Comparison of ENCODE assay signal across 19 mouse cellular contexts in genomic region chr13:112503846-112504245, GRCm38 (mm10).
"Had no signal": no experiment of that assay in that cellular context is flagged by ENCODE, and none has a peak within 500 bp of the region (broad histone marks: within the 10 kb centered on the region; RNA-seq: fewer than 3 reads in every experiment).

No protein-coding gene starts in this region.

- DNase-seq: lung, adult 18-20 months; lung, embryonic 14.5 days; lung, postnatal 10 days; lung, postnatal 4 days; midbrain, embryonic 14.5 days; retina, postnatal 1 day; right cerebral cortex, adult 18-20 months; right cerebral cortex, postnatal 25 days; right cerebral cortex, postnatal 4 days; spleen, adult 18-20 months; thymus, adult 18-20 months; thymus, postnatal 14 days; thymus, postnatal 36 days had no signal

- H3K9me3 ChIP-seq: midbrain, embryonic 12.5 days; neural tube, embryonic 13.5 days; neural tube, embryonic 15.5 days had no signal

- H3K4me3 ChIP-seq: midbrain, embryonic 12.5 days; myocyte; neural tube, embryonic 13.5 days; neural tube, embryonic 15.5 days had no signal

- ATAC-seq: midbrain, embryonic 16.5 days had no signal

- H3K27ac ChIP-seq: liver, embryonic 14.5 days; midbrain, embryonic 12.5 days; neural tube, embryonic 13.5 days; neural tube, embryonic 15.5 days had no signal

- H3K27me3 ChIP-seq: midbrain, embryonic 12.5 days; neural tube, embryonic 13.5 days; neural tube, embryonic 15.5 days had no signal

- H3K4me2 ChIP-seq: lung, embryonic 14.5 days; midbrain, embryonic 12.5 days; neural tube, embryonic 13.5 days; neural tube, embryonic 15.5 days had no signal

- H3K9ac ChIP-seq: liver, embryonic 14.5 days; lung, embryonic 14.5 days; midbrain, embryonic 12.5 days; neural tube, embryonic 13.5 days; neural tube, embryonic 15.5 days had no signal

- H3K4me1 ChIP-seq: midbrain, embryonic 12.5 days; neural tube, embryonic 13.5 days; neural tube, embryonic 15.5 days had no signal
